Comparison of ENCODE assay signal across 24 mouse cellular contexts in the genomic region with DNA sequence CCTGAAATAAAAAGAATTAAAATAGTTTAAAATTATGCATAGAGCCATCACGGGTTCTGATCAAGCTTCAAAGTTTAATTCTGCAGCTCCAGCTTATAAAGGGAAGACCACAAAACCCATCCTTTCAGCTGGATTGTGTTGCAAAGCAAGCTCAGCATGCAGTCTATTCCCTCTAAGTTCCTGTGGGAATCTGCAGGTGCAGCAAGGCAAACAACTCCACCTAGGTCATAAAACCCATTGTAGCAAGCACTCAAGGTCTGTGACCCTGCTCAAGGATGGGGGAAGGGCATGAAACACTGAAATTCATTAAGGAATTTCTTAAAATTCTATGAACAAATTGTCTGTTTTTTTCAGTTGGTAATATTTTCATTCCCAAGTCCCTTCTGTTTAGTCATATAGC. TPM values are rescaled to one million over a fixed set of nuclear protein-coding genes. Genes with fewer than 3 reads are reported as not detected.
"Had no signal": no experiment of that assay in that cellular context is flagged by ENCODE, and none has a peak within 500 bp of the region (broad histone marks: within the 10 kb centered on the region; RNA-seq: fewer than 3 reads in every experiment).

No protein-coding gene starts in this region.

- H3K36me3 ChIP-seq: limb, embryonic 10.5 days; limb, embryonic 13.5 days; liver, embryonic 13.5 days; neural tube, embryonic 12.5 days; neural tube, embryonic 15.5 days; stomach, embryonic 15.5 days had no signal

- H3K27me3 ChIP-seq: limb, embryonic 13.5 days; liver, embryonic 13.5 days; neural tube, embryonic 12.5 days; neural tube, embryonic 15.5 days; stomach, embryonic 15.5 days had no signal

- H3K4me1 ChIP-seq: limb, embryonic 10.5 days; limb, embryonic 13.5 days; liver, embryonic 13.5 days; neural tube, embryonic 12.5 days; neural tube, embryonic 15.5 days; stomach, embryonic 15.5 days had no signal

- H3K4me2 ChIP-seq: limb, embryonic 13.5 days; liver, embryonic 13.5 days; midbrain, embryonic 11.5 days; neural tube, embryonic 12.5 days; neural tube, embryonic 15.5 days; stomach, embryonic 15.5 days had no signal

- H3K9ac ChIP-seq: limb, embryonic 13.5 days; liver, embryonic 13.5 days; neural tube, embryonic 12.5 days; neural tube, embryonic 15.5 days; stomach, embryonic 15.5 days had no signal

- H3K27ac ChIP-seq: kidney, postnatal 0 days; limb, embryonic 10.5 days; limb, embryonic 13.5 days; liver, embryonic 13.5 days; neural tube, embryonic 12.5 days; neural tube, embryonic 15.5 days; stomach, embryonic 15.5 days had no signal

- H3K4me3 ChIP-seq: limb, embryonic 10.5 days; limb, embryonic 13.5 days; liver, embryonic 13.5 days; neural tube, embryonic 12.5 days; neural tube, embryonic 15.5 days; stomach, embryonic 15.5 days had no signal

- DNase-seq: kidney, adult 2 months; kidney, postnatal 25 days; liver; liver, embryonic 13.5 days; lung, adult 2 months; lung, postnatal 14 days; lung, postnatal 4 days; midbrain, embryonic 14.5 days; right cerebral cortex, adult 18-20 months; right cerebral cortex, postnatal 14 days; right cerebral cortex, postnatal 4 days; spleen, adult 18-20 months; thymus, postnatal 25 days had no signal

- H3K9me3 ChIP-seq: limb, embryonic 10.5 days; liver, embryonic 13.5 days; neural tube, embryonic 12.5 days; neural tube, embryonic 15.5 days; stomach, embryonic 15.5 days had no signal

RNA-seq across cellular contexts. Expression of a gene that starts 15.4 kb away (rescaled TPM):
- polyA plus RNA-seq: kidney, adult 2 months; kidney, embryonic 14.5 days; kidney, postnatal 0 days; limb, embryonic 10.5 days; limb, embryonic 13.5 days; liver, embryonic 13.5 days; liver, embryonic 16.5 days; lung, adult 2 months; lung, embryonic 16.5 days; midbrain, embryonic 11.5 days; midbrain, embryonic 14.5 days; neural tube, embryonic 12.5 days; neural tube, embryonic 15.5 days; stomach, embryonic 15.5 days; thymus, postnatal 0 days had no signal

RNA-seq across cellular contexts. Expression of a gene that starts 18.6 kb away (rescaled TPM):
- polyA plus RNA-seq: kidney, adult 2 months; kidney, embryonic 14.5 days; kidney, postnatal 0 days; limb, embryonic 10.5 days; limb, embryonic 13.5 days; liver, embryonic 13.5 days; liver, embryonic 16.5 days; lung, adult 2 months; lung, embryonic 16.5 days; midbrain, embryonic 11.5 days; midbrain, embryonic 14.5 days; neural tube, embryonic 12.5 days; neural tube, embryonic 15.5 days; stomach, embryonic 15.5 days; thymus, postnatal 0 days had no signal

RNA-seq across cellular contexts. Expression of a gene that starts 57.3 kb away (rescaled TPM):
- polyA plus RNA-seq: kidney, adult 2 months; kidney, embryonic 14.5 days; kidney, postnatal 0 days; limb, embryonic 10.5 days; limb, embryonic 13.5 days; liver, embryonic 13.5 days; lung, adult 2 months; lung, embryonic 16.5 days; midbrain, embryonic 11.5 days; midbrain, embryonic 14.5 days; neural tube, embryonic 12.5 days; neural tube, embryonic 15.5 days; stomach, embryonic 15.5 days; thymus, postnatal 0 days had no signal
